Mouse (Mus musculus): ENCODE measurements around the gene Clec4a4.
"Not testable (repeated sequence)": the region's sequence is repeated elsewhere in the genome, so short reads cannot be mapped to it uniquely, and the experiment has no call there.

Gene Clec4a4

GRCm38 (mm10) chr6:122989876-122990437, at the start of gene Clec4a4:
TSS of gene Clec4a4 (plus strand) at chr6:122990367.
- no peak for DNase-seq (ENCODE audit: low read depth, low spot score)

GRCm38 (mm10) chr6:122946760-122947159, 43.4 kb upstream of the Clec4a4 start:
- no peak for DNase-seq (ENCODE audit: low read depth, low spot score)

GRCm38 (mm10) chr6:122952401-122952800, 37.8 kb upstream of the Clec4a4 start, which contains the start of gene Clec4a3:
TSS of gene Clec4a3 (plus strand) at chr6:122952515.
- DNase-seq (ENCODE audit: low read depth, low spot score), result no peak

GRCm38 (mm10) chr6:122964562-122964961, 25.6 kb upstream of the Clec4a4 start:
- DNase-seq (ENCODE audit: low read depth, low spot score), result no peak

- DNase-seq (ENCODE audit: low read depth, low spot score), result no peak
Measured at GRCm38 (mm10) chr6:122969048-122969447, 21.1 kb upstream of the Clec4a4 start.

GRCm38 (mm10) chr6:123004696-123005095, 14.5 kb downstream of the Clec4a4 start:
- DNase-seq (ENCODE audit: low read depth, low spot score), result not testable (repeated sequence)

- no peak for DNase-seq (ENCODE audit: low read depth, low spot score)
Measured at GRCm38 (mm10) chr6:123005591-123005990, 15.4 kb downstream of the Clec4a4 start.

- no peak for DNase-seq (ENCODE audit: low read depth, low spot score)
Measured at GRCm38 (mm10) chr6:123049742-123050372, 59.7 kb downstream of the Clec4a4 start, which contains the start of gene Clec4b1. TSS of gene Clec4b1 (plus strand) at chr6:123049962.
